Comparison of ENCODE assay signal across 26 mouse cellular contexts in genomic region chr12:73047576-73047975, GRCm38 (mm10). TPM values are rescaled to one million over a fixed set of nuclear protein-coding genes. Genes with fewer than 3 reads are reported as not detected.
DNase-seq lines count a peak whose midpoint lies in the region; ATAC-seq lines count a peak whose summit lies in the region.
"Had no signal": no experiment of that assay in that cellular context is flagged by ENCODE, and none has a peak within 500 bp of the region (broad histone marks: within the 10 kb centered on the region; RNA-seq: fewer than 3 reads in every experiment).

No protein-coding gene starts in this region.

- H3K9ac ChIP-seq in hindbrain, embryonic 12.5 days = no peak overlapping the region
- H3K9ac ChIP-seq in hindbrain, embryonic 13.5 days = no peak overlapping the region
- H3K9ac ChIP-seq: forebrain, embryonic 15.5 days; heart, embryonic 15.5 days; liver, postnatal 0 days; midbrain, embryonic 12.5 days had no signal

- peaks cover 92% of the 10 kb centered on the region for H3K27me3 ChIP-seq in hindbrain, embryonic 12.5 days
- peaks cover 98% of the 10 kb centered on the region for H3K27me3 ChIP-seq in hindbrain, embryonic 13.5 days

- WGBS in hindbrain, embryonic 12.5 days = 11% methylated on average over 2 of the region's 2 CpGs
- 10% methylated on average over 2 of the region's 2 CpGs for WGBS in hindbrain, embryonic 13.5 days

- H3K4me1 ChIP-seq in hindbrain, embryonic 12.5 days = peaks cover 13% of the 10 kb centered on the region
- H3K4me1 ChIP-seq in hindbrain, embryonic 13.5 days (replicated peaks) = peaks cover 25% of the 10 kb centered on the region

- no peak overlapping the region for H3K4me3 ChIP-seq in hindbrain, embryonic 12.5 days
- H3K4me3 ChIP-seq in hindbrain, embryonic 13.5 days = no peak overlapping the region
- H3K4me3 ChIP-seq: left cerebral cortex, adult 2 months had no signal

- no peak for ATAC-seq in hindbrain, embryonic 12.5 days (ENCODE audit: low FRiP score)
- ATAC-seq in hindbrain, embryonic 13.5 days (ENCODE audit: low FRiP score) = no peak
- ATAC-seq: activated CD4-positive, CD25-positive, alpha-beta regulatory T cell, adult 4 months had no signal

- peak overlapping the region; percentile 51; the same call in 1 of the 2 replicates for H3K4me2 ChIP-seq in hindbrain, embryonic 12.5 days (replicated peaks)
- H3K4me2 ChIP-seq in hindbrain, embryonic 13.5 days = no peak overlapping the region

- H3K36me3 ChIP-seq in hindbrain, embryonic 12.5 days = no peaks in the 10 kb centered on the region
- no peaks in the 10 kb centered on the region for H3K36me3 ChIP-seq in hindbrain, embryonic 13.5 days
- H3K36me3 ChIP-seq: forebrain, embryonic 15.5 days; heart, embryonic 15.5 days; midbrain, embryonic 12.5 days had no signal

- H3K9me3 ChIP-seq in hindbrain, embryonic 12.5 days (replicated peaks) = no peaks in the 10 kb centered on the region
- H3K9me3 ChIP-seq in hindbrain, embryonic 13.5 days = no peaks in the 10 kb centered on the region
- H3K9me3 ChIP-seq: forebrain, embryonic 15.5 days; heart, embryonic 15.5 days; midbrain, embryonic 12.5 days had no signal

- no peak overlapping the region for H3K27ac ChIP-seq in hindbrain, embryonic 12.5 days
- no peak overlapping the region for H3K27ac ChIP-seq in hindbrain, embryonic 13.5 days
- H3K27ac ChIP-seq: forebrain, embryonic 15.5 days; heart, embryonic 15.5 days; kidney, postnatal 0 days; left cerebral cortex, adult 2 months; midbrain, embryonic 12.5 days; stomach, postnatal 0 days had no signal

- peak; percentile 51 for DNase-seq in embryo, embryonic 10.5 days (ENCODE audit: low spot score)
- DNase-seq in embryo, embryonic 10 days (ENCODE audit: low spot score) = no peak
- peak; percentile 52 for DNase-seq in retina, postnatal 1 day
- DNase-seq in retina, embryonic 14.5 days (ENCODE audit: low spot score) = no peak
- DNase-seq in testis, postnatal 10 days (ENCODE audit: low spot score) = no peak
- DNase-seq in frontal cortex, adult 2 months (ENCODE audit: extremely low spot score in 1 of 2, low spot score in 1 of 2) = no peak
- DNase-seq: adrenal gland, adult 8-10 months; cerebellum, adult 2 months; cerebellum, postnatal 36 days; heart, postnatal 4 days; kidney, adult 2 months; layer of hippocampus, adult 9-11 months; left cerebral cortex, postnatal 4 days; liver, postnatal 0 days; right cerebral cortex, postnatal 14 days had no signal

RNA-seq across cellular contexts. Expression of gene Six1, which starts 6.1 kb away (rescaled TPM):
- polyA plus RNA-seq in hindbrain, embryonic 12.5 days (2016; fragmentation: Nextera tagmentation; extraction: Ambion mirVana) = 36.0 and 36.9 TPM in 2 replicates
- polyA plus RNA-seq in hindbrain, embryonic 13.5 days (2015; fragmentation: Nextera tagmentation; extraction: Ambion mirVana) = 2.6 and 5.7 TPM in 2 replicates
- 0.16 and 0.34 TPM in 2 replicates for polyA plus RNA-seq in frontal cortex, adult 2 months (2012; rRNA removed)
- polyA plus RNA-seq: activated CD4-positive, CD25-positive, alpha-beta regulatory T cell, adult 4 months; intestine, embryonic 14.5 days; large intestine, adult 2 months had no signal

Comparison
In these comparisons a context has a peak if more than half of its experiments do, and no peak if none do; other contexts are left out.
1. DNase-seq: peak in embryo, embryonic 10.5 days (single experiment) and retina, postnatal 1 day (single experiment); none in embryo, embryonic 10 days (single experiment), retina, embryonic 14.5 days (single experiment), testis, postnatal 10 days (single experiment) and frontal cortex, adult 2 months (0 of 2).